Mouse (Mus musculus): ENCODE results near the gene Ppp1cb.

DNA sequence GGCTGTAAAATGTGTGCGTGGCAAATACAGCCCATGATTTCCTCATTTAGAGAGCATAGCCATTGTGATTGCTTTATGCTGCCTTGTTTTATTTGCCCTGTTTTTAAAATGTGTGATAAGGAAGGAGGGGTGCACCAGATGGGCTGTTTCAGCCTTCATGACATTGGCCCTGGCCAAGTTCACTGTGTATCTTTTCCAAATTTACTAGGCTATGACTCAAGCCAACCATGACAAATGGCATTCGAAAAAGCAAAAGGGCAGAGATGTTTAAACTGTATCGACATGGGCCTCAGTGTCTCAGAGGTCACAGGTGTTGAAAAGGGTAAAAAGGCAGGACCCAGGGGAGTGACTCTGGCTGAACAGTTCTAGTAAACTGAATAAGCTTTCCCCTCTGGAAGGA lies 17.3 kb upstream of the Ppp1cb start:
- TF ChIP-seq CTCF (IDR thresholded peaks at IDR 0.05; ENCODE audit: extremely low read depth, insufficient read length, insufficient replicate concordance, low read depth, low read length) (no peak), POLR2A (IDR thresholded peaks at IDR 0.05; ENCODE audit: low read depth, low read length) (no peak)
